Mouse (Mus musculus): ENCODE measurements around the gene Siae. TPM values are rescaled to one million over a fixed set of nuclear protein-coding genes. Genes with fewer than 3 reads are reported as not detected.

The Siae gene
- polyA plus RNA-seq, 1 experiment from 2014 or later: 7.6 TPM

GRCm38 (mm10) chr9:37626103-37626567 lies 70.6 kb downstream of the Siae start:
- no peak overlapping the region for H3K27ac ChIP-seq

GRCm38 (mm10) chr9:37627263-37627662 lies 71.8 kb downstream of the Siae start:
- Histone ChIP-seq H3K27ac (no peak overlapping the region), H3K4me1 (peaks cover 11% of the 10 kb centered on the region; the same call in 1 of the 2 replicates), H3K4me3 (no peak overlapping the region), H3K36me3 (no peaks in the 10 kb centered on the region), H3K9me3 (no peaks in the 10 kb centered on the region), H3K27me3 (ENCODE audit: insufficient read depth, poor library complexity, severe bottlenecking) (no peaks in the 10 kb centered on the region)
- DNase-seq (ENCODE audit: low spot score): no peak
- WGBS: 86% methylated on average over 1 of the region's 1 CpGs

More at GRCm38 (mm10) chr9:37626103-37626567, 70.6 kb downstream of the Siae start:
- Histone ChIP-seq H3K4me3 (no peak overlapping the region), H3K27me3 (ENCODE audit: insufficient read depth, poor library complexity, severe bottlenecking) (no peaks in the 10 kb centered on the region), H3K9me3 (no peaks in the 10 kb centered on the region), H3K36me3 (no peaks in the 10 kb centered on the region), H3K4me1 (peaks cover 11% of the 10 kb centered on the region; the same call in 1 of the 2 replicates)
- 9% methylated on average over 3 of the region's 3 CpGs for WGBS
- no peak for DNase-seq (ENCODE audit: low spot score)

GRCm38 (mm10) chr9:37628581-37628980 lies 73.1 kb downstream of the Siae start:
- peaks cover 11% of the 10 kb centered on the region; the same call in 1 of the 2 replicates for H3K4me1 ChIP-seq
- no peaks in the 10 kb centered on the region for H3K36me3 ChIP-seq
- WGBS: 69% methylated on average over 4 of the region's 4 CpGs
- no peak overlapping the region for H3K4me3 ChIP-seq
- H3K27ac ChIP-seq: no peak overlapping the region
- H3K9me3 ChIP-seq: no peaks in the 10 kb centered on the region
- no peak for DNase-seq (ENCODE audit: low spot score)
- H3K27me3 ChIP-seq (ENCODE audit: insufficient read depth, poor library complexity, severe bottlenecking): no peaks in the 10 kb centered on the region

GRCm38 (mm10) chr9:37629941-37630340 lies 74.4 kb downstream of the Siae start:
- no peak for DNase-seq (ENCODE audit: low spot score)
- Histone ChIP-seq H3K27ac (no peak overlapping the region), H3K36me3 (no peaks in the 10 kb centered on the region), H3K4me1 (peaks cover 11% of the 10 kb centered on the region; the same call in 1 of the 2 replicates), H3K27me3 (ENCODE audit: insufficient read depth, poor library complexity, severe bottlenecking) (no peaks in the 10 kb centered on the region), H3K9me3 (no peaks in the 10 kb centered on the region), H3K4me3 (no peak overlapping the region)
- WGBS: 84% methylated on average over 2 of the region's 2 CpGs

- 83% methylated on average over 2 of the region's 2 CpGs for WGBS
- no peaks in the 10 kb centered on the region; the same call in 1 of the 2 replicates for H3K27me3 ChIP-seq (ENCODE audit: insufficient read depth, poor library complexity, severe bottlenecking)
- no peaks in the 10 kb centered on the region for H3K4me1 ChIP-seq
- DNase-seq (ENCODE audit: low spot score): no peak
- H3K4me3 ChIP-seq: no peak overlapping the region
- no peaks in the 10 kb centered on the region for H3K36me3 ChIP-seq
- H3K27ac ChIP-seq: no peak overlapping the region
- H3K9me3 ChIP-seq: no peaks in the 10 kb centered on the region
Measured at GRCm38 (mm10) chr9:37632305-37632704, 76.8 kb downstream of the Siae start.

- WGBS: 90% methylated on average over 3 of the region's 3 CpGs
- no peaks in the 10 kb centered on the region for H3K9me3 ChIP-seq
- no peak overlapping the region for H3K27ac ChIP-seq
- no peaks in the 10 kb centered on the region for H3K36me3 ChIP-seq
- H3K4me3 ChIP-seq: no peak overlapping the region
- no peaks in the 10 kb centered on the region for H3K4me1 ChIP-seq
- DNase-seq (ENCODE audit: low spot score): no peak
- no peaks in the 10 kb centered on the region; the same call in 1 of the 2 replicates for H3K27me3 ChIP-seq (ENCODE audit: insufficient read depth, poor library complexity, severe bottlenecking)
Measured at GRCm38 (mm10) chr9:37634269-37634668, 78.8 kb downstream of the Siae start.

GRCm38 (mm10) chr9:37636335-37636734 lies 80.8 kb downstream of the Siae start:
- Histone ChIP-seq H3K27me3 (ENCODE audit: insufficient read depth, poor library complexity, severe bottlenecking) (no peaks in the 10 kb centered on the region; the same call in 1 of the 2 replicates), H3K4me3 (no peak overlapping the region), H3K9me3 (no peaks in the 10 kb centered on the region), H3K27ac (no peak overlapping the region), H3K36me3 (no peaks in the 10 kb centered on the region), H3K4me1 (no peaks in the 10 kb centered on the region)
- DNase-seq (ENCODE audit: low spot score): no peak
- 16% methylated on average over 7 of the region's 7 CpGs for WGBS

- no peaks in the 10 kb centered on the region for H3K9me3 ChIP-seq
- no peaks in the 10 kb centered on the region for H3K36me3 ChIP-seq
- DNase-seq (ENCODE audit: low spot score): no peak
- H3K27ac ChIP-seq: no peak overlapping the region
- no peaks in the 10 kb centered on the region; the same call in 1 of the 2 replicates for H3K27me3 ChIP-seq (ENCODE audit: insufficient read depth, poor library complexity, severe bottlenecking)
- no peak overlapping the region for H3K4me3 ChIP-seq
- H3K4me1 ChIP-seq: no peaks in the 10 kb centered on the region
- WGBS: 46% methylated on average over 6 of the region's 6 CpGs
Measured at GRCm38 (mm10) chr9:37636800-37637542, 81.5 kb downstream of the Siae start.

GRCm38 (mm10) chr9:37638721-37639120 lies 83.2 kb downstream of the Siae start:
- H3K36me3 ChIP-seq: no peaks in the 10 kb centered on the region
- 84% methylated on average over 3 of the region's 3 CpGs for WGBS
- H3K27me3 ChIP-seq (ENCODE audit: insufficient read depth, poor library complexity, severe bottlenecking): no peaks in the 10 kb centered on the region; the same call in 1 of the 2 replicates
- H3K4me1 ChIP-seq: no peaks in the 10 kb centered on the region
- no peak overlapping the region for H3K27ac ChIP-seq
- H3K4me3 ChIP-seq: no peak overlapping the region
- DNase-seq (ENCODE audit: low spot score): no peak
- H3K9me3 ChIP-seq: no peaks in the 10 kb centered on the region

GRCm38 (mm10) chr9:37646246-37646645 lies 90.7 kb downstream of the Siae start:
- Histone ChIP-seq H3K4me3 (no peak overlapping the region), H3K4me1 (no peaks in the 10 kb centered on the region), H3K27me3 (ENCODE audit: insufficient read depth, poor library complexity, severe bottlenecking) (no peaks in the 10 kb centered on the region), H3K36me3 (peaks cover 40% of the 10 kb centered on the region), H3K9me3 (no peaks in the 10 kb centered on the region), H3K27ac (no peak overlapping the region)
- WGBS: 82% methylated on average over 3 of the region's 3 CpGs
- no peak for DNase-seq (ENCODE audit: low spot score)

- H3K4me1 ChIP-seq: peaks cover 13% of the 10 kb centered on the region
- no peak overlapping the region for H3K4me3 ChIP-seq
- 95% methylated on average over 5 of the region's 5 CpGs for WGBS
- no peaks in the 10 kb centered on the region for H3K9me3 ChIP-seq
- no peak for DNase-seq (ENCODE audit: low spot score)
- no peaks in the 10 kb centered on the region for H3K27me3 ChIP-seq (ENCODE audit: insufficient read depth, poor library complexity, severe bottlenecking)
- peaks cover 74% of the 10 kb centered on the region for H3K36me3 ChIP-seq
- no peak overlapping the region for H3K27ac ChIP-seq
Measured at GRCm38 (mm10) chr9:37650639-37651038, 95.1 kb downstream of the Siae start.

GRCm38 (mm10) chr9:37653836-37654235 lies 98.3 kb downstream of the Siae start:
- peak overlapping the region; percentile 76 for H3K27ac ChIP-seq
- WGBS: 30% methylated on average over 5 of the region's 5 CpGs
- H3K4me3 ChIP-seq: peak overlapping the region; percentile 27; the same call in 1 of the 2 replicates

GRCm38 (mm10) chr9:37655961-37656360 lies 100.5 kb downstream of the Siae start:
- peak overlapping the region; percentile 77 for H3K4me3 ChIP-seq
- DNase-seq (ENCODE audit: low spot score): no peak
- H3K27ac ChIP-seq: peak overlapping the region; percentile 94; the same call in 1 of the 2 replicates
- 55% methylated on average over 8 of the region's 8 CpGs for WGBS
- H3K4me1 ChIP-seq: peaks cover 19% of the 10 kb centered on the region
- no peaks in the 10 kb centered on the region for H3K27me3 ChIP-seq (ENCODE audit: insufficient read depth, poor library complexity, severe bottlenecking)
- no peaks in the 10 kb centered on the region for H3K9me3 ChIP-seq
- peaks cover 36% of the 10 kb centered on the region for H3K36me3 ChIP-seq

More at GRCm38 (mm10) chr9:37653836-37654235, 98.3 kb downstream of the Siae start:
- Histone ChIP-seq H3K4me1 (peaks cover 19% of the 10 kb centered on the region), H3K9me3 (no peaks in the 10 kb centered on the region), H3K27me3 (ENCODE audit: insufficient read depth, poor library complexity, severe bottlenecking) (no peaks in the 10 kb centered on the region), H3K36me3 (peaks cover 57% of the 10 kb centered on the region)
- DNase-seq (ENCODE audit: low spot score): no peak

Measured in heart, embryonic 10.5 days (tissue).